Mouse (Mus musculus) right cerebral cortex, postnatal 10 days (tissue): ENCODE results near the gene Tmem108.
A peak's percentile ranks its signal among the peaks of the same experiment; 100 is the strongest.

Experiments
- DNase-seq, 2 experiments: peaks; one replicate each; pipeline ENCODE4 v3.0.0; 2021; ENCODE audit warnings: low spot score in 2 of 2

Tmem108 gene

DNA sequence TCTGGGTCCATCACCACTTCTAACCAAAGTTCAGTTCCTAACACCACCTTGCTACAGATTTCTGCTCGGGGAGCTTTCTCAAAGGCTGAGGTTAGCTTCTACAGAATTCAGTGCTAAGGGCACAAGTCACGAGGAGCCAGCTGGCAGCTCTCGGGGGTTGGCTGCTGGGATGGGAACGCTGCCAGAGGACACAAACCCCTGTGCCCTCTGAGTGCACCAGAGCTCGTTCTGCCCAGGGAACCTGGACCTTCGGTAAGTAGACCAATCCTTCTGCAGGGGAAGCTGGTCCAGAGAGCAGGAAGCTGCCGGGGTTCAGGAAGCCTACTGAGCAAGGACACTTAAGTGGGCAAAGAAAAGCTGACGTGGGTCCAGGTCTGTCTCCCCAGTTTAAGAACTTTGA lies 40.6 kb downstream of the Tmem108 start:
- DNase-seq: no peak

GRCm38 (mm10) chr9:103720021-103720420 lies 41.6 kb downstream of the Tmem108 start:
- DNase-seq: no peak

DNA sequence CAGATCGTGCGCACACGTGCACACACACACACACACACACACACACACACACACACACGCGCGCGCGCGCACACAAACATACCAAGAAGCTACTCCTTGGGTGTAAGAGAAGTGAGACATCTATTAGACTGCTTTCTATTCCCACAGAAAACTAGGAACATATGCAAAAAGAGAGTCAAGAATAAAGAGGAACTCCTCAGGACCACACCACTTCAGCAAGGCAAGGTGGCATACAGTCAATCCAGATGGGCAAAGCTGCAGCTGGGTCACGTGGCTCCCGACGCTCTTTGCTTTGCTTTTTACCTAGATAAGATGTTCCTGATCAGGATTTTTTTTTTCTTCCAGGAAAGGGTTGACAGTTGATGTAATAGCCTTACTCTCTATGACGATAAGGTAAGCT lies 45.6 kb downstream of the Tmem108 start:
- no peak for DNase-seq

- no peak for DNase-seq
Observed at GRCm38 (mm10) chr9:103715352-103715751, 46.3 kb downstream of the Tmem108 start.

- DNase-seq: no peak
Observed at GRCm38 (mm10) chr9:103713230-103713629, 48.4 kb downstream of the Tmem108 start.

GRCm38 (mm10) chr9:103712711-103713110 lies 48.9 kb downstream of the Tmem108 start:
- DNase-seq: no peak

- no peak for DNase-seq
Observed at GRCm38 (mm10) chr9:103709694-103710093, 51.9 kb downstream of the Tmem108 start.

DNA sequence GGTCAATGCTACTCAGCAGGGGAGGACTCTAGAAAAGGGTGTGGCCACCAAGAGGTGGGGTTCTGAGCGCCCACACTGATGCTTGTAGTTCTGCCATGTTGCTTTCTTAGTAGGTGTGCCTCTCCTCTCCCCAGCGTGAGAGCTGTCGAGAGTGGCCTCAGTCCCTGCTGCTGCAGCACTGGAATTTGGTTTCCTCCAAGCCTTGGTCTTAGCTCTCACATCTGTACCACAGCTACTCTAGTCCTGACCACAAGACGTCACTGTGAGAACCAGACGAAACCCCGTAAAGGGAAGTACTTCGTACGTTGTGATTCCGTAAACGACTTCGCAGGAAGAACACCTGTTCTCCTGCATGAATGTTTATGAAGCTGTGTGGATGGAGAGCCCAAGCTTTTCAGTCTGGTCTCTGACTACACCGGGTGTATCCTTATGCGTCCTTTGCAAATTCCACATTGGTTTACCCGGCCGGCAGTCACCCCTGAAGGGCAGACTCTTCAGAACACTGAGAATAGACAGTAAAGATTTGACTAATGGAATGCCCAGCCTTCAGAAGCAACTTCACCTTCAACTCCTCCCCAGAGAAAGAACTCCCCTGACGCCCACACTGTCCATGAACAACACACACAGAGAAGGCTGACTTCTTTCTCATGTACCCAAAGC lies 53.0 kb downstream of the Tmem108 start:
- no peak for DNase-seq

GRCm38 (mm10) chr9:103707857-103708256 lies 53.8 kb downstream of the Tmem108 start:
- DNase-seq: no peak

- no peak for DNase-seq
Observed at GRCm38 (mm10) chr9:103707000-103707790, 54.4 kb downstream of the Tmem108 start.

DNA sequence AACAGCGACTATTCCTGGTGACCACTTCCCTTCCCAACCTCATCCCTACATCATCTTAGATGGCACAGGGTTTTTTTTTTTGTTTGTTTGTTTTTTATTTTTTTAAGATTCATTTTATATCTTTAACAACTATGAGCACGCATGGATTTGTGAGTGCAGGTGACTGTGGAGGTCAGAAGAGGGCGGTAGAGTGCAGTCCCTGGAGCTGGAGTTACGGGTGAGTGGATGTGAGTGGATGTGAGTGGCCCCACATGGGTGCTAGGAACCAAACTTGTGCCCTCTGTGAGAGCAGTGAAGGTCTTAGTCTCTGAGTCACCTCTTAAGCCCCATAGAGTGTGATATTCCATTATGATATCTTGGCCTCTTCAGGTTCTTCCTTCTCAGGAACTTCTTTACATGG lies 55.9 kb downstream of the Tmem108 start:
- DNase-seq: no peak

DNA sequence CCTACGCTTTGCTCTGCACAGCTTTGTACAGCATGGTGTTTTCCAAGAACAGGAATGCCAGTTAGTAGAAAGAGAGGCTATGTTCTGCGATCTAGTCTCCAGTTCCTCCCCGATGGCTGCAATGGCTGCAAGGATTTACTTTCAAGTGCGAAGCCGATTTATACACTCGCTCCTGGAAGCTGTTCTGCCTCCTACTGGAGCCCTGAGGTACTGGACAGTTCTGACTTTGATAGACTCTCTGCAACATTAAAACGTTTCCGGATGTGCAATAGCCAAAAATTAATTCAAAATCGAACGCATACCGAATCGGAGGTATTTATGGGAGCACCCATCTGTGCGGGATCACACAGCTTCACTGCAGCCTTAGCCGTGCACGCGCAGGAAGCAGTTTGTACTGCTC lies 58.6 kb downstream of the Tmem108 start:
- DNase-seq: no peak

DNA sequence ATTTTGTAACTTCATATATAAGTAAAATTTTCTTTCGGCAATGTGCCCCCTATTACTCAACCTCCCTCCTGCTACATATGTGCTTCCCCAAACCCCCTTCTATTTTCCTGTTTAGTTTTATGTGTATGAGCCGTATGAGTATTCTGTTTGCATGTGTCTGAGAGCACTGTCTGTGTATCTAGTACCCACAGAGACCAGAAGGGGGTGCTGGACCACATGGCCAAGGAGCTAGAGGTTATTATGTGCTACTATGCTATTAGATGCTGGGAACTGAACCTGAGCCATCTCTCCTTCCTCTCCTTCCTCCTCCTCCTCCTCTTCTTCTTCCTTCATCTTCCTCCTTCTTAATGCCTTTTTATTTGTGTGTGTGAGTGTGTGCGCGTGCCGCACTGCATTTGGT lies 59.2 kb downstream of the Tmem108 start:
- DNase-seq: no peak

GRCm38 (mm10) chr9:103701448-103701847 lies 60.2 kb downstream of the Tmem108 start:
- no peak for DNase-seq

DNA sequence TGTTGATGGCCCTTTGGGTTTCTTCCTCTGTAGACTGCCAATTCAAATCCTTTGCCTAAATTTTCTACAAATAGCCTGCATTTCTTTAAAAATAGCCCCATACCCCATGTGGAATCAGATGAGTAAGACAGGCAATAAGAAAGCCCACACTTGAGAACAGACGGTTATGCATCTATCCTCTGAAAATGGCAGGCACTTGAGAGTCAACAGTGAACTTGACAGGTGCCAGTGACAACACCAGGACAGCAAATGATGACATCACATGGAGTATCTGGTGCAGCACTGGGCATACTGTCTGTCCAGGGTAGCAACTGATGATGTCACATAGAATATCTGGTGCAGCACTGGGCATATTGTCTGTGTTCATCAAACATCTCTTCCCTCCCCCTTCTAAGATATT lies 61.4 kb downstream of the Tmem108 start:
- peak in 1 of 2 experiments; percentile 58 for DNase-seq

DNA sequence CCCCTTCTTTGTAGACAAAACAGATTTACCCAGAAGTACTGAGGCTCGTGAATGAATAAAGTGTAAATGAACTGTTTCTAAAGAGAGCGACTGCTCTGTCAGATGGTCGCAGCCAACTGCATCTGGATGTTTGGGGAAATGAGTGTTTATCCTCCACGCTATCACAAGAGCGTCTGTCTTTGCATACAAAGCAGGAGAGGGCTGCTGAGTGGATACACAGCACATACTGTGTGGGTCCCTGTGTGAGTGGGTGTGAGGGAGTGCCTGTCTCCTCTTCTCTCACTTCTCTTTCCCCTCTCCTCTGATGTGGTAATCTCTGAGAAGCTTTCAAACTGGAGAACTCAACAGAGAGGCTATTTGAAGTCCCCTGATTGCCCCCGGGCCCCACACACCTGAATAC lies 64.7 kb downstream of the Tmem108 start:
- peak; percentile 60 to 65 for DNase-seq

DNA sequence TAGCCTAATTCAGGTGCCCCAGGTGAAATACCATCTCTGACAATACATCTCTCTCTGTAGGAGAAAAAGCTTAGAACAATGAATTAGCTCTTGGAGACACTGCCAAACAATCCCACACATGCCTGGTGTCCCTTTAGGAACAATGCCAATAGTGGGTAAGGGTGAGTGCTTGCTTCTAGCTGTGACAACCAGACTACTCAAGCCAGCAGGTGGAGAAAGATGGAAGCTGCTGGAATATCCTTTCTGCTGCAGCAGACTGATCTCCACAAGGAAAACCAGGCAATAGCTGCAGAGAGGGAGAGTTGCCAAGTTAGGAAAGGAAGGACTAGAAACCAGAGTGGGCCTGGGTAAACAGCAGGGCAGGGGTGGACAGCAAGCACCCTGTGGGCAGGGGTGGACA lies 67.8 kb downstream of the Tmem108 start:
- DNase-seq: no peak

GRCm38 (mm10) chr9:103692699-103693098 lies 68.9 kb downstream of the Tmem108 start:
- DNase-seq: peak; percentile 82 to 89

DNA sequence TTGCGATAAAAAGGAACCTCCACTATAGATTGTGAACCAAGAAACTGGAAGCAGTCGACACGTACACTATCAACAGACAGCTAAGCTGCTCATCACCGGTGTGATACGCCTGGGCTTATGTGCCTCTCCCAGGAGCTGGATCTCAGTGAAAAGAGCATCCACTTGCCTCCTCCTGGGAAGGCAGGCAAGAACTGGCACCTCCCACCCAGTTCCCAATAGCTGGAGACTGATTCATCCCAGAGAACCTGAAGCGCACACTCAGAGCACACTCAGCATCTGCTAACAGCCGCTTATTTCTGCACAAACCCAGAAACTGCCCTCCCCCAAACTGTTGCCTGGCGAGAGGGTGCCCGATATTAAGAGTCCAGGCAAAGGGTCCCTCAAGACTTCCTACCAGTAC lies 69.8 kb downstream of the Tmem108 start:
- DNase-seq: peak; percentile 51 to 63

GRCm38 (mm10) chr9:103690446-103690845 lies 71.2 kb downstream of the Tmem108 start:
- no peak for DNase-seq

DNA sequence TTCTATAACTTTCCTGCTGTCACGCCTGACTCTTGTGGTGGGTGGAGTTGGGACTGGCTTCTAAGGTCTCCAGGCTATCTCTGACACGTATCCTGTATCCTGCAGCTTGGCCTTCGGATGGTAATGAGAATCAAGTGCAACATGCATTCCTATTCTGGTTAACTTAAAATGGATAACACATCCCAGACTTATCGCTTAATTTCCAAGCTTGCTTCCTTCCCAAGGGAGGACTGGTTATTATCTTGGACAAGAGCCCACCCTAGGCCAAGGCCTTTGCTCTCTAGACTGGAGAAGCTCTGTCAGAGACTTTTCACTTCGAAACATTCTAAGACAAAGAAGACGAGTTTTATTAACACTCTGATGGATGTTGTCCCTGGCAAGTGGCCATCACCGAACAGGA lies 71.9 kb downstream of the Tmem108 start:
- no peak for DNase-seq

DNA sequence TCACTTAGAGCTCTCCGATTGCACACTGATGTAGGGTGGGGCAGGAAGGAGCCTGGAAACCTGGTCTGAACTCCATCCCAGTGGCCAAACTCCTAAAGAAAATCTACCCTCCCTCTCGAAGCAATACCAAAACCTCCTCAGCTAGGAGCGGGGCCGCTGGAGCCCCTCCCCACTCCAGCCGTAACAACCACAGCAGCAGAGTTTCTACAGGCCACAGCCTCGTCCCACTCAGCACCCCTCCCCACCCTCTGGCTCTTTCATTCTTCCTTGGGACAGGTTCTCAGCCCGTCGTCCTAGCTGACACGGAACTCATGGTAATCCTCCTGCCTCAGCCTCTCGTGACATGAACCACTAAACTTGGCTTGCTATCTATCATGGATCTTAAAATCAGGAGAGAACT lies 72.6 kb downstream of the Tmem108 start:
- no peak for DNase-seq

DNA sequence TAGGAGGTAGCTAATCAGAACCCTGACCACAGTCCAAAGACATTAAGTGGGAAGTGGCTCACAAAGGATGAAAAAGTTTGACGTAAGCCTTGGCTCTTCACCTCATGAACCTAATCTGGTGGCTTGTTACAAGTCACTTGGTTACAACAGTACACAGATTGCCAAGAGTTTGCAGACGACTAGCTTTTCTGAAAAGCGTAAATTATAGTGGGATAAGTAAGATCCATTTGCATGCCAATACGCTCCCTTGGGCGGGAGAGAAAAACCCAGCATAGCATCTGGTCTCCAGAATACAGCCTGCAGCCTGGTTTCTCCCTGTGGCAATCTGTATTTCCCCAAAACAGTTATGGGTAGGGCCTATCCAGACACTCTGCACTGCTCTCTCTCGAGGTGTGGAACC lies 74.5 kb downstream of the Tmem108 start:
- peak; percentile 61 to 64 for DNase-seq
